Mouse (Mus musculus) kidney, postnatal 0 days (tissue): Measurements from ENCODE around the gene Fstl4. TPM values are rescaled to one million over a fixed set of nuclear protein-coding genes. Genes with fewer than 3 reads are reported as not detected.

Source experiments
- ATAC-seq: fragments of 200-750 bp; cut with Nextera tagmentation; replicated peaks from 2 replicates; pipeline ENCODE4 v1.8.0; 2017; ENCODE audit warnings: low read depth, moderate number of reproducible peaks, moderate TSS enrichment, moderate library complexity; ENCODE audit not compliant: low FRiP score
- DNase-seq: peaks from one replicate; pipeline ENCODE4 v3.0.0-alpha.2; 2016; ENCODE audit warnings: low spot score
- H3K27ac ChIP-seq: fragments of 300-500 bp; sonication (generic); 2 replicates; pipeline ENCODE4 v1.5.1; 2014; ENCODE audit warnings: mild to moderate bottlenecking
- H3K27me3 ChIP-seq: fragments of 300-500 bp; sonication (generic); 2 replicates; pipeline ENCODE4 v1.6.1; 2014; ENCODE audit warnings: low read length, mixed read lengths; ENCODE audit not compliant: insufficient read depth
- H3K36me3 ChIP-seq: fragments of 300-500 bp; sonication (generic); 2 replicates; pipeline ENCODE4 v1.6.1; 2014; ENCODE audit warnings: low read length, mixed read lengths; ENCODE audit not compliant: insufficient read depth
- H3K4me1 ChIP-seq: fragments of 300-500 bp; sonication (generic); replicated peaks from 2 replicates; pipeline ENCODE4 v1.6.1; 2014; ENCODE audit warnings: antibody characterized with exemption, low read length, mixed read lengths; ENCODE audit not compliant: insufficient read depth
- H3K4me2 ChIP-seq: fragments of 300-500 bp; sonication (generic); 2 replicates; pipeline ENCODE4 v1.6.1; 2014; ENCODE audit warnings: mild to moderate bottlenecking, low read length, moderate library complexity, mixed read lengths
- H3K4me3 ChIP-seq: fragments of 300-500 bp; sonication (generic); replicated peaks from 2 replicates; pipeline ENCODE4 v1.5.1; 2014; ENCODE audit warnings: low read depth, low read length
- H3K9ac ChIP-seq: fragments of 300-500 bp; sonication (generic); 2 replicates; pipeline ENCODE4 v1.6.1; 2014; ENCODE audit warnings: low read depth, low read length
- H3K9me3 ChIP-seq: fragments of 300-500 bp; sonication (generic); replicated peaks from 2 replicates; pipeline ENCODE4 v1.6.1; 2016; ENCODE audit warnings: low read length, inconsistent platforms, mixed read lengths
- CTCF ChIP-seq: IDR thresholded peaks from 2 replicates; pipeline ENCODE4 v1.5.1; 2016; ENCODE audit warnings: antibody characterized with exemption, low read depth, mild to moderate bottlenecking, moderate library complexity
- WGBS: fragments of 180-500 bp; shearing (Covaris S2); extraction: QIAGEN DNeasy Blood & Tissue Kit; methylation state at CpG from one replicate; pipeline ENCODE4 v1.1.7; 2014; 5-methylcytosine and 5-hydroxymethylcytosine counted together
- polyA plus RNA-seq: library from polyadenylated mRNA; unstranded; fragments of >200 nt; fragmentation: Nextera tagmentation; extraction: Ambion mirVana; gene quantifications from 2 replicates; pipeline ENCODE4 v1.2.1, GENCODE M21; 2015

The Fstl4 gene
- polyA plus RNA-seq, 1 experiment from 2014 or later: 0.47 TPM

- Histone ChIP-seq H3K4me3 (no peak overlapping the region), H3K27ac (no peak overlapping the region), H3K27me3 (no peaks in the 10 kb centered on the region), H3K4me2 (no peak overlapping the region), H3K9me3 (no peaks in the 10 kb centered on the region), H3K9ac (no peak overlapping the region), H3K36me3 (no peaks in the 10 kb centered on the region), H3K4me1 (no peaks in the 10 kb centered on the region)
- TF ChIP-seq CTCF: no peak
- no peak for DNase-seq
- no peak for ATAC-seq
- WGBS: 86% methylated on average over 2 of the region's 2 CpGs
Measured at GRCm38 (mm10) chr11:52879958-52880357, 115.5 kb downstream of the Fstl4 start.

GRCm38 (mm10) chr11:52886559-52887303 is 122.3 kb downstream of the Fstl4 start:
- DNase-seq (no peak), ATAC-seq (no peak)
- Histone ChIP-seq H3K27me3 (no peaks in the 10 kb centered on the region), H3K9me3 (no peaks in the 10 kb centered on the region), H3K4me1 (no peaks in the 10 kb centered on the region), H3K36me3 (no peaks in the 10 kb centered on the region), H3K4me3 (no peak overlapping the region), H3K4me2 (no peak overlapping the region), H3K9ac (no peak overlapping the region), H3K27ac (no peak overlapping the region)
- TF ChIP-seq CTCF: no peak
- 18% methylated on average over 6 of the region's 6 CpGs for WGBS

- no peak overlapping the region for H3K4me2 ChIP-seq
- TF ChIP-seq CTCF: no peak
- no peak overlapping the region for H3K9ac ChIP-seq
- DNase-seq (peak; percentile 52), ATAC-seq (no peak)
- no peak overlapping the region for H3K4me3 ChIP-seq
- H3K27me3 ChIP-seq: no peaks in the 10 kb centered on the region
- H3K9me3 ChIP-seq: no peaks in the 10 kb centered on the region
- 20% methylated on average over 6 of the region's 6 CpGs for WGBS
- H3K4me1 ChIP-seq: no peaks in the 10 kb centered on the region
- no peaks in the 10 kb centered on the region for H3K36me3 ChIP-seq
- H3K27ac ChIP-seq: no peak overlapping the region
Measured at GRCm38 (mm10) chr11:52888150-52888549, 123.7 kb downstream of the Fstl4 start.

GRCm38 (mm10) chr11:52889527-52889926 is 125.1 kb downstream of the Fstl4 start:
- WGBS: 84% methylated on average over 4 of the region's 4 CpGs
- H3K4me2 ChIP-seq: no peak overlapping the region

GRCm38 (mm10) chr11:52890156-52890555 is 125.7 kb downstream of the Fstl4 start:
- Histone ChIP-seq H3K36me3 (no peaks in the 10 kb centered on the region), H3K27me3 (no peaks in the 10 kb centered on the region), H3K9ac (no peak overlapping the region), H3K27ac (no peak overlapping the region), H3K4me2 (no peak overlapping the region), H3K4me3 (no peak overlapping the region), H3K9me3 (no peaks in the 10 kb centered on the region), H3K4me1 (no peaks in the 10 kb centered on the region)
- no peak for DNase-seq
- TF ChIP-seq CTCF: no peak
- no peak for ATAC-seq
- WGBS: 82% methylated on average over 7 of the region's 7 CpGs

More at GRCm38 (mm10) chr11:52889527-52889926, 125.1 kb downstream of the Fstl4 start:
- H3K36me3 ChIP-seq: no peaks in the 10 kb centered on the region
- no peaks in the 10 kb centered on the region for H3K27me3 ChIP-seq
- no peaks in the 10 kb centered on the region for H3K4me1 ChIP-seq
- no peak for TF ChIP-seq CTCF
- H3K4me3 ChIP-seq: no peak overlapping the region
- no peak overlapping the region for H3K9ac ChIP-seq
- no peak for DNase-seq
- no peaks in the 10 kb centered on the region for H3K9me3 ChIP-seq
- H3K27ac ChIP-seq: no peak overlapping the region
- no peak for ATAC-seq

- H3K27me3 ChIP-seq: no peaks in the 10 kb centered on the region
- no peaks in the 10 kb centered on the region for H3K9me3 ChIP-seq
- H3K4me1 ChIP-seq: no peaks in the 10 kb centered on the region
- DNase-seq: no peak
- no peak overlapping the region for H3K4me3 ChIP-seq
- no peak overlapping the region for H3K9ac ChIP-seq
- TF ChIP-seq CTCF: no peak
- 86% methylated on average over 5 of the region's 5 CpGs for WGBS
- no peak overlapping the region for H3K27ac ChIP-seq
- no peak for ATAC-seq
- H3K4me2 ChIP-seq: no peak overlapping the region
- H3K36me3 ChIP-seq: no peaks in the 10 kb centered on the region
Measured at GRCm38 (mm10) chr11:52904101-52904500, 139.7 kb downstream of the Fstl4 start.
